Mouse (Mus musculus) frontal cortex, postnatal 14 days (tissue): ENCODE results near the gene Chil1.

Experiments
- DNase-seq, 2 experiments: peaks; one replicate each; pipeline ENCODE4 v3.0.0; 2022; ENCODE audit warnings: low spot score in 2 of 2

Gene Chil1

GRCm38 (mm10) chr1:134204230-134204629 is 22.3 kb downstream of the Chil1 start:
- DNase-seq: no peak

DNA sequence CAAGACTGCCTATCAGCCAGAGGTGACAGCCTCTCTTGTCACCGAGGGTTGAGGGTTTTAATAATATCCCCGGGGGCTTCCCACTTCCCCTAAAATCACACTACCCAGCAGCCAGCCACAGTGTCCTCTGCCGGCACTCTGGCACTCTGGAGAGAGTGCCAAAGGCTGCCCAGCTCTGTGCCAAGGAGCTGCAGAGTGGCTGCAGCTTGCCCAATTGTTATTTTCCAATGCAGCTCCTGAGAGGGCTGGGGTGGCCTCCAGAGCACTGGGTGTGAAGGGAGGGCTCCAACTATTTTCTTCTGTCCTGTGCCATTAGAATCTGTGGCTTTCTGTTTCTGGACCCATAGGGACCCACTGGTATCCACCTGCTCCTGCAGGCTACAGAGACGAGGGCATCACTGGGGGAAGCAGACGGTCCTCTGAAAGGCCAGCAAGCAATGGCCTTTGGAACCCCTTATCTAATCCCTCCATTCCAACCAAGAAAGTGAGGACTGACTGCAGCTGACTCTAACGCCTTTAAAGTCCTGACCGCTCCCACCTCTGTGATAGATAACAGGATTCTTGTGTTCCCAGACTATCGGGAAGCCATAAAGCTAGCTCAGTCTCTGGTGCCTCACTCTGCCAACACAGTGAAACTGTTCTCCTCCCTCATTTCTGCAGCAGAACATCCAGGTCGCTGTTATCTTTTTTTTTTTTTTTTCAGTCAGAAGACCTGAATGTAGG is 23.5 kb downstream of the Chil1 start:
- DNase-seq: no peak

DNA sequence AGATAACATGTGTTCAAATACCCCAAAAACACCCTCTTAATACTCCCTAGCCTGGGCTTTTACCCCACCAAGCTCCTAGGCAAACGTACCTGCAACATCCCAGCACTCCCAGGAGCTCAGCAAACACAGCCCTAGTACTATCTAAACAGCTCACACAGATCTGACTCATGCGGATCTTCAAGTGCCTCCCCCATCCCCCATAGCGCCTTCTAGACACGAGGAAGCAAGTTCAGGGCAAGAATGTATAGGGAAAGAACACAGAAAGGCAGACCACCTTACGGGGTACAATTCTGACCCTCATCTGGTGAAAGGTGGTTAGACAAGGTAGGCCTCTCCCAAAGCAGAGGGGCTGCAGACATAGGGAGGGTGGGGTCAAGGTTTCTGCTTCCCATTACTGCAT is 24.1 kb downstream of the Chil1 start:
- no peak for DNase-seq

DNA sequence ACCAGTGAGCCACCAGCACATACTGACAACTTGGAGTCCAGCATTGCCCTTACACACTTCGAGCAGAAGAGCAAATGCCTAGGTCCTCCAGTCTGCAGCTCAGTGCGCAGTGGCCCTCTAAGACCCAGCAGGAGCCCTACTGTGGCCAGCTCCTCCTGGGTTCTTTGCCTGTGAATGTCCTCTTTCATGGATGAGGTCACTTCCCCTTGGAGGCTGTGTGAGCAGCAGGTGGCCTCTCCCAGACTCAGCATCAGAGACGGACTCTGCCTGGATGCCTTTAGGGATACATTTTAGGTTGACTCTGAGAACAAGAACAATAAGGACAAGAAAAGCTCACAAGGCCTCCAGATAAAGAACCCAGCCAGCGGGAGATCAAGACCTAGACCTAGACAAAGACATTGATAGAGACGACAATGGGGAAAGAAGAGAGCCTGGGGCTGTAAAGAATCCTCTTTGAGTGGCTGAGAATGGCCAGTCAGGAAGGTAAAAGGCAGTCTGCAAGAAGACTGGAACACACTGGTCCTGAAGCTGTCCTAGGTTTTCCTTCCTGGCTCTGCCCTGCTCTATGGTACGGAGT is 28.3 kb downstream of the Chil1 start:
- no peak for DNase-seq

DNA sequence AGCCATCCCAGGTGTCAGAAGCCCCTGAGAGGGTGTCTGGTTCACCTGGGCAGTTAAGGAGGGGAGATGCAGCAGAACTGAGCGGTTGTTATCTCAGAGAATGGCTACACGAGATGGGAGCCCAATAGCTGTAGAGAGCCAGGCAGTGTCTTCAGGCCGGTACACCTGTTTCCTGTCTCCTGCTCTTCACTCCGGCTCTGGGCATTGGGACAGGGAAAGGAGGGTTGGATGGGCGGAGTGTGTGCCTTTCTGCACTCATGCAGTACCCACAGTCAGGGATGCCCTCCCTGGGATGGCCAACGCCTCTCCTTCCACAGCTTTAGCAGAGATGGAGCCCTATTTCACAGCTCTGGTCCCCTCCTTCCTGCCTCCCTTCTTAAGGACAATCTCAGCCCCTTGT is 29.1 kb downstream of the Chil1 start:
- DNase-seq: no peak

GRCm38 (mm10) chr1:134211631-134212030 is 29.7 kb downstream of the Chil1 start:
- no peak for DNase-seq

DNA sequence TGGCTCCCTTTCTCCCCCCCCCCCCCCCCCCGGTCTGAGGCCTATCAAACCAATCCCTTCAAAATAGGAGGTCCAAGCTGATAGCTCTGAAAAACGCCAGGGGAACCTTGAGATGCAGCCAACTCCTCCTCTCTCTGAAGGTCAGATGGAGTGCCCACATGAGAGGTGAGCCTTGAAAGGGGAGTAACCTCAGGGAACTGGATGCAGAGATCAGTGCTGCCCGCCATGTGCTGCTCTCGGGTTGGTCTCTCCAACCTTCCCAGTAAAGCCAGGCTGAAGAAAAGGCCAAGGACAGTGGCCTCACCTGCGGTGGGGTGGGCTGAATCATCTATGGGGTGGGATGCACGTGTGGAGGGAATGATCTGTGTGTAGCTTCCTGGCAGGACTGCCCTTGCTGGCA is 30.4 kb downstream of the Chil1 start:
- no peak for DNase-seq

- DNase-seq: no peak
Observed at GRCm38 (mm10) chr1:134213405-134213804, 31.4 kb downstream of the Chil1 start.

- no peak for DNase-seq
Observed at GRCm38 (mm10) chr1:134215059-134215458, 33.1 kb downstream of the Chil1 start.

DNA sequence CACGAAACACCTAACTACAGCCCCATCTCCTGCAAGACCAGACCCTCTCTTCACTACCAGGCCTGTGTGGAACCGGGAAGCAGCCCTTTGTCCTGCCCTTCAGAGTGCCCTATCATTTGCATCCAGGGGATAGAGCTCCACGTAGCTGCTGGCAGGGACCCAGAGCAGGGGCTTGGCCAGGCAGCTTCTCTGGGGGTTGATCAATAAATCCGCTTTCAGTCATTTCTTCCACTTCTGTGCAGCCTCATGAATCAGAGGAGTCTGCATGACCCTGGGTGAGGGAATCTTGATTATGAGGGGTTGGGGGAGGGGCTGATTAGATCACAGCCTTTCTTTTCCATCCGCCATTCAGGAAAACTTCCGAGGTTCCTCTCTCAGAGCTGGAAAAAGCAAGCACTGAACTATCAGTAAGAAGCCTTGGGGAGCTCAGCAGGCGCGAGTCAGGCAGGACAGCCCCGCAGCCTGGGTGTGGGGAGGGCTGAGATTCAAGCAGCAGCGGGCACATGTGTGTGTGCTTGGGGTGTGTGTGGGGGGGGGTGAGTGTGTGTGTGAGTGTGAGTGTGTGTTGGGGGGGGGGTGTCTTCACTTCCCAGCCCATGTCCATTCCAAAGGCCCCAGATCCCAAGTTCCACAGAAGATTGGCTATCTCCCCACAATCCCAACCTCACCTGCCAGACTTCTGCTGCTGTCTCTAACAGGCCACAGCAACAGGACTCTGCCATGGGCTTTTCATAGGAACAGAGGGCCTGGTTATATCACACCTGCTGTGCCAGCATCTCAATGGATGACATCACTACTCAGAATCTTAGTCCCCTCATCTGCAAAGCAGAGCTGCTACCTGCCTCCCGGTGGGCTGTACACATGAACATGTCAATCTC is 34.0 kb downstream of the Chil1 start:
- DNase-seq: no peak

GRCm38 (mm10) chr1:134216629-134216971 is 34.6 kb downstream of the Chil1 start:
- no peak for DNase-seq

- DNase-seq: no peak
Observed at GRCm38 (mm10) chr1:134217028-134217481, 35.1 kb downstream of the Chil1 start.

- no peak for DNase-seq
Observed at GRCm38 (mm10) chr1:134217942-134218341, 36.0 kb downstream of the Chil1 start.

GRCm38 (mm10) chr1:134219608-134220007 is 37.6 kb downstream of the Chil1 start:
- DNase-seq: no peak

GRCm38 (mm10) chr1:134221172-134221571 is 39.2 kb downstream of the Chil1 start:
- no peak for DNase-seq

DNA sequence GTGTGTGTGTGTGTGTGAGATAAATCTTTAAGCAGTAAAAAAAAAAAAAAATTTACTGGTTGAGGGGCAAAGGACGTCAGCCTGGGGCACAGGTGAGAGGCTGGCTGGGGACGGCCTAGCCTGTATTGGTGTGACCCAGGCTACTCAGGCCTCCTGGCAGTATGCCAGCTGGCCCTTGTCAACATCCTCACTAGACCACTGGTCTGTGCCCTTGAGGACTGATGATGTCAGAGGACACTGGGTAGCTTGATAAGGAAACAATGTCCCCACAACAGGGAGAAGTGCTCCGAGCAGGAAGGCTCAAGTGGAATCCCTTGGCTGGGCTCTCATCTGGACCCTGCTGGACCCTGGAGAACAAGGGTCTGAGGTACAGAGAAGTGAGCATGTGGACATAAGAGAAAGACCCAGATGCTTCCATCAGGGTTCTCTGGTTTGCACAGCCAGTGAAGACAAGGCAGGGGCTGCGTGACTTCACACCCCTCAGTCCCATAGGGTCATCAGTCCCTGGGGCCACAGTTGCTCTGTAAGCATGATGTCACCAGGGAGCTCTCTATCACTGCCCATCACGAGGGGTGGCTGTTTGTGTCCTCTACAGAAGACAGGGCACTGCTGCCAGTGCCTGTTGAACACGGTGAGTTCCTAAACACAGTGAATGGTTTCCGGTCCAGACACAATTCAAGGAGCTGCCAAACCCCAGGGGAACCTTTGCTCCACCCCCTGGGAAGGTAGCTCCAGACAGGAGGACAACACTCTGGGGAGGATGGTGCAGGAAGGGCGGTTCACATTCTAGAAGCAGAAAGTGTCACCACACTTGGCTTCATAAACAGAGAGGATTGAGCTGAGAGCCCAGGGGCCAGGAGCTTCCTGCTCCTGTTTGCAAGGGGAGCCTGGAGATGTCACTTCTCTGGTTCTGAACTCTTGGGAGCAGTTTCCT is 40.4 kb downstream of the Chil1 start:
- DNase-seq: no peak

DNA sequence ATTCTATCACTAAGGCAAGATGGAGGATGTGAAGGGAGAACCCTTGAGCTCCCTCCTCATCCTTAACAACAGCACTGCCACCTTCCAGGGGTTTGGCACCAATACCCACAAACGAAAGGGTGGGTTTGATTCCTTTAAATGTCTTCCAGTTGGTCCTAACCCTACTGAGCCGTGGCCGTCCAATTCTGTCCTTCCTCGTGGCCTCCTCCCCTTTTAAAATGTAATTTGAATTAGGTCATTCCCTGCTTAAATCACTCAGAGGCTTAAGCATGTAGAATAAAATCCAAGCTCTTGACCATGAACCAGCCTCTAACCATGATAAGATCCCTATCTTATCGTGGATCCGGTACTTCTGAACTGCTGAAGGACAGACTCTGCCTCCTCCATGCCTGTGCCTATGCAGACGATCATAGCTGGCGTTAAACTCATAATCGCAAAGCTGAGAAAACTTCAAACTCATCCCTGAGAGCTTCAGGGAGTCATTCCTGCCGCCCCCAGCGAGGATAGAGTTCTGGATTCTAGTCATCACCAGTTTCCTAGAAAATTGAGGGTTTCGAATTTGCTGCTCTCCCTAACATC is 42.8 kb downstream of the Chil1 start:
- no peak for DNase-seq

DNA sequence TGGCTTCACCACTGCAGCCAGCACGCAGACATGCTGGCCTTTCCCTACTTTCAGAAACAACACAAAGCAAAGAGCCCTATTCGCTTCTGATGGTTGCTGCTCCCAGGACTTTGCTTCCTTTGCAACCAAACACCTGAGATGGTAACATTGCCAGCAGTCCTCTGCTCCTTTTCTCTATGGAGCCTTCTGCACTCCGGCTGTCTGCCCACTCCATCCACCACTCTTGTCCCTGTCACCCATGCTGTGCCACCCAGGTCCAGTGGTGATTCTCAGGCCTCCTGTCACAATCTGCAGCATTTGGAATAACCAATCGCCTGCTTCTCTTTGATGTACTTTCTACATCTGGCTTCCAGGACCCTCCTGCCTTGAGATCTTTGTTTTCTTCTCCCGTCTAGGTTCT is 43.4 kb downstream of the Chil1 start:
- no peak for DNase-seq

GRCm38 (mm10) chr1:134226739-134227138 is 44.8 kb downstream of the Chil1 start:
- no peak for DNase-seq

- no peak for DNase-seq
Observed at GRCm38 (mm10) chr1:134229806-134230575, 48.0 kb downstream of the Chil1 start.
